Mouse (Mus musculus): Measurements from ENCODE around the gene Atp2a1. TPM values are rescaled to one million over a fixed set of nuclear protein-coding genes. Genes with fewer than 3 reads are reported as not detected.
A peak's percentile ranks its signal among the peaks of the same experiment; 100 is the strongest.

The Atp2a1 gene
- polyA plus RNA-seq, 1 experiment from 2014 or later: 6.4 TPM

GRCm38 (mm10) chr7:126434726-126435125, 28.2 kb downstream of the Atp2a1 start:
- Histone ChIP-seq H3K9me3 (replicated peaks; ENCODE audit: control insufficient read depth, low read length) (no peaks in the 10 kb centered on the region), H3K4me1 (ENCODE audit: control insufficient read depth, insufficient read depth, low read length) (peaks cover 1% of the 10 kb centered on the region), H3K27ac (ENCODE audit: low read length) (no peak overlapping the region), H3K4me2 (ENCODE audit: low read depth, low read length) (no peak overlapping the region), H3K36me3 (ENCODE audit: control insufficient read depth, insufficient read depth) (peaks cover 5% of the 10 kb centered on the region; the same call in 1 of the 2 replicates), H3K27me3 (ENCODE audit: control insufficient read depth, insufficient read depth, low read length) (no peaks in the 10 kb centered on the region), H3K9ac (ENCODE audit: low read length) (no peak overlapping the region), H3K4me3 (ENCODE audit: low read length) (no peak overlapping the region)
- no peak for ATAC-seq (replicated peaks; ENCODE audit: extremely low read depth, insufficient read depth, low FRiP score)
- 84% methylated on average over 7 of the region's 7 CpGs for WGBS

GRCm38 (mm10) chr7:126430167-126430566, 32.7 kb downstream of the Atp2a1 start:
- H3K4me2 ChIP-seq (ENCODE audit: low read depth, low read length): no peak overlapping the region; the same call in 1 of the 2 replicates

GRCm38 (mm10) chr7:126429503-126429898, 33.4 kb downstream of the Atp2a1 start:
- H3K9ac ChIP-seq (ENCODE audit: low read length): peak overlapping the region; percentile 64
- no peaks in the 10 kb centered on the region for H3K36me3 ChIP-seq (ENCODE audit: control insufficient read depth, insufficient read depth)
- peak overlapping the region; percentile 67 for H3K4me3 ChIP-seq (ENCODE audit: low read length)
- WGBS: 30% methylated on average over 15 of the region's 15 CpGs
- peaks cover 6% of the 10 kb centered on the region for H3K4me1 ChIP-seq (ENCODE audit: control insufficient read depth, insufficient read depth, low read length)
- H3K27ac ChIP-seq (ENCODE audit: low read length): no peak overlapping the region
- H3K9me3 ChIP-seq (replicated peaks; ENCODE audit: control insufficient read depth, low read length): peaks cover 5% of the 10 kb centered on the region; the same call in 1 of the 2 replicates
- peak overlapping the region; percentile 75 for H3K4me2 ChIP-seq (ENCODE audit: low read depth, low read length)
- H3K27me3 ChIP-seq (ENCODE audit: control insufficient read depth, insufficient read depth, low read length): no peaks in the 10 kb centered on the region
- ATAC-seq (replicated peaks; ENCODE audit: extremely low read depth, insufficient read depth, low FRiP score): no peak; the same call in 1 of the 2 replicates

More at GRCm38 (mm10) chr7:126430167-126430566, 32.7 kb downstream of the Atp2a1 start:
- peaks cover 5% of the 10 kb centered on the region; the same call in 1 of the 2 replicates for H3K9me3 ChIP-seq (replicated peaks; ENCODE audit: control insufficient read depth, low read length)
- H3K4me1 ChIP-seq (ENCODE audit: control insufficient read depth, insufficient read depth, low read length): peaks cover 6% of the 10 kb centered on the region
- no peak overlapping the region for H3K9ac ChIP-seq (ENCODE audit: low read length)
- no peak for ATAC-seq (replicated peaks; ENCODE audit: extremely low read depth, insufficient read depth, low FRiP score)
- H3K4me3 ChIP-seq (ENCODE audit: low read length): no peak overlapping the region
- H3K27ac ChIP-seq (ENCODE audit: low read length): no peak overlapping the region
- H3K36me3 ChIP-seq (ENCODE audit: control insufficient read depth, insufficient read depth): no peaks in the 10 kb centered on the region
- no peaks in the 10 kb centered on the region for H3K27me3 ChIP-seq (ENCODE audit: control insufficient read depth, insufficient read depth, low read length)

GRCm38 (mm10) chr7:126428631-126429502, 34.0 kb downstream of the Atp2a1 start, which contains the start of gene Rabep2:
Gene Rabep2, plus strand, starts transcription at chr7:126428759.
- under 1% methylated on average over 82 of the region's 82 CpGs for WGBS
- ATAC-seq (replicated peaks; ENCODE audit: extremely low read depth, insufficient read depth, low FRiP score): peak; percentile 93

GRCm38 (mm10) chr7:126428154-126428553, 34.8 kb downstream of the Atp2a1 start:
- Histone ChIP-seq H3K4me1 (ENCODE audit: control insufficient read depth, insufficient read depth, low read length) (peaks cover 6% of the 10 kb centered on the region), H3K9ac (ENCODE audit: low read length) (peak overlapping the region; percentile 78), H3K27ac (ENCODE audit: low read length) (peak overlapping the region; percentile 82), H3K4me2 (ENCODE audit: low read depth, low read length) (peak overlapping the region; percentile 75), H3K4me3 (ENCODE audit: low read length) (peak overlapping the region; percentile 67), H3K27me3 (ENCODE audit: control insufficient read depth, insufficient read depth, low read length) (no peaks in the 10 kb centered on the region), H3K36me3 (ENCODE audit: control insufficient read depth, insufficient read depth) (no peaks in the 10 kb centered on the region), H3K9me3 (replicated peaks; ENCODE audit: control insufficient read depth, low read length) (peaks cover 5% of the 10 kb centered on the region; the same call in 1 of the 2 replicates)
- ATAC-seq (replicated peaks; ENCODE audit: extremely low read depth, insufficient read depth, low FRiP score): no peak
- WGBS: 11% methylated on average over 4 of the region's 4 CpGs

More at GRCm38 (mm10) chr7:126428631-126429502, 34.0 kb downstream of the Atp2a1 start, which contains the start of gene Rabep2:
- H3K4me2 ChIP-seq (ENCODE audit: low read depth, low read length): peak within 1 kb of the TSS; percentile 75
- H3K27me3 ChIP-seq (ENCODE audit: control insufficient read depth, insufficient read depth, low read length): no peaks in the 10 kb centered on the region
- no peaks in the 10 kb centered on the region for H3K36me3 ChIP-seq (ENCODE audit: control insufficient read depth, insufficient read depth)
- H3K27ac ChIP-seq (ENCODE audit: low read length): peak within 1 kb of the TSS; percentile 82
- H3K4me1 ChIP-seq (ENCODE audit: control insufficient read depth, insufficient read depth, low read length): peaks cover 6% of the 10 kb centered on the region
- H3K9me3 ChIP-seq (replicated peaks; ENCODE audit: control insufficient read depth, low read length): peaks cover 5% of the 10 kb centered on the region; the same call in 1 of the 2 replicates
- peak within 1 kb of the TSS; percentile 67 for H3K4me3 ChIP-seq (ENCODE audit: low read length)
- peak within 1 kb of the TSS; percentile 78 for H3K9ac ChIP-seq (ENCODE audit: low read length)

- no peak for ATAC-seq (replicated peaks; ENCODE audit: extremely low read depth, insufficient read depth, low FRiP score)
- H3K4me1 ChIP-seq (ENCODE audit: control insufficient read depth, insufficient read depth, low read length): peaks cover 6% of the 10 kb centered on the region
- H3K27ac ChIP-seq (ENCODE audit: low read length): no peak overlapping the region
- H3K9ac ChIP-seq (ENCODE audit: low read length): no peak overlapping the region
- 41% methylated on average over 12 of the region's 13 CpGs for WGBS
- H3K4me3 ChIP-seq (ENCODE audit: low read length): no peak overlapping the region
- no peak overlapping the region for H3K4me2 ChIP-seq (ENCODE audit: low read depth, low read length)
- H3K27me3 ChIP-seq (ENCODE audit: control insufficient read depth, insufficient read depth, low read length): no peaks in the 10 kb centered on the region
- no peaks in the 10 kb centered on the region for H3K36me3 ChIP-seq (ENCODE audit: control insufficient read depth, insufficient read depth)
- peaks cover 5% of the 10 kb centered on the region; the same call in 1 of the 2 replicates for H3K9me3 ChIP-seq (replicated peaks; ENCODE audit: control insufficient read depth, low read length)
Measured at GRCm38 (mm10) chr7:126427323-126427860, 35.5 kb downstream of the Atp2a1 start.

GRCm38 (mm10) chr7:126424161-126424560, 38.7 kb downstream of the Atp2a1 start:
- WGBS: 78% methylated on average over 6 of the region's 6 CpGs
- no peak overlapping the region for H3K9ac ChIP-seq (ENCODE audit: low read length)
- ATAC-seq (replicated peaks; ENCODE audit: extremely low read depth, insufficient read depth, low FRiP score): no peak
- no peaks in the 10 kb centered on the region for H3K36me3 ChIP-seq (ENCODE audit: control insufficient read depth, insufficient read depth)
- no peaks in the 10 kb centered on the region for H3K27me3 ChIP-seq (ENCODE audit: control insufficient read depth, insufficient read depth, low read length)
- no peak overlapping the region for H3K4me3 ChIP-seq (ENCODE audit: low read length)
- H3K4me2 ChIP-seq (ENCODE audit: low read depth, low read length): no peak overlapping the region
- no peaks in the 10 kb centered on the region; the same call in 1 of the 2 replicates for H3K4me1 ChIP-seq (ENCODE audit: control insufficient read depth, insufficient read depth, low read length)
- H3K9me3 ChIP-seq (replicated peaks; ENCODE audit: control insufficient read depth, low read length): peaks cover 5% of the 10 kb centered on the region; the same call in 1 of the 2 replicates
- H3K27ac ChIP-seq (ENCODE audit: low read length): no peak overlapping the region

GRCm38 (mm10) chr7:126421756-126422155, 41.2 kb downstream of the Atp2a1 start:
- H3K4me2 ChIP-seq (ENCODE audit: low read depth, low read length): no peak overlapping the region
- H3K4me3 ChIP-seq (ENCODE audit: low read length): no peak overlapping the region
- H3K4me1 ChIP-seq (ENCODE audit: control insufficient read depth, insufficient read depth, low read length): no peaks in the 10 kb centered on the region
- H3K27me3 ChIP-seq (ENCODE audit: control insufficient read depth, insufficient read depth, low read length): no peaks in the 10 kb centered on the region
- H3K36me3 ChIP-seq (ENCODE audit: control insufficient read depth, insufficient read depth): no peaks in the 10 kb centered on the region
- H3K27ac ChIP-seq (ENCODE audit: low read length): no peak overlapping the region
- peaks cover 5% of the 10 kb centered on the region; the same call in 1 of the 2 replicates for H3K9me3 ChIP-seq (replicated peaks; ENCODE audit: control insufficient read depth, low read length)
- no peak for ATAC-seq (replicated peaks; ENCODE audit: extremely low read depth, insufficient read depth, low FRiP score)
- 80% methylated on average over 5 of the region's 5 CpGs for WGBS
- H3K9ac ChIP-seq (ENCODE audit: low read length): no peak overlapping the region

GRCm38 (mm10) chr7:126418496-126418895, 44.4 kb downstream of the Atp2a1 start:
- 47% methylated on average over 3 of the region's 3 CpGs for WGBS
- H3K4me2 ChIP-seq (ENCODE audit: low read depth, low read length): no peak overlapping the region
- H3K4me1 ChIP-seq (ENCODE audit: control insufficient read depth, insufficient read depth, low read length): no peaks in the 10 kb centered on the region
- H3K36me3 ChIP-seq (ENCODE audit: control insufficient read depth, insufficient read depth): no peaks in the 10 kb centered on the region
- H3K27ac ChIP-seq (ENCODE audit: low read length): no peak overlapping the region
- no peaks in the 10 kb centered on the region for H3K27me3 ChIP-seq (ENCODE audit: control insufficient read depth, insufficient read depth, low read length)
- H3K9me3 ChIP-seq (replicated peaks; ENCODE audit: control insufficient read depth, low read length): no peaks in the 10 kb centered on the region; the same call in 1 of the 2 replicates
- no peak for ATAC-seq (replicated peaks; ENCODE audit: extremely low read depth, insufficient read depth, low FRiP score)
- no peak overlapping the region for H3K9ac ChIP-seq (ENCODE audit: low read length)
- no peak overlapping the region for H3K4me3 ChIP-seq (ENCODE audit: low read length)
